Mouse (Mus musculus): ENCODE data around the gene Ccne1. TPM values are rescaled to one million over a fixed set of nuclear protein-coding genes. Genes with fewer than 3 reads are reported as not detected.

Ccne1 gene
- total RNA-seq, 2 experiments from 2014 or later = 1.2 to 2.1 TPM

DNA sequence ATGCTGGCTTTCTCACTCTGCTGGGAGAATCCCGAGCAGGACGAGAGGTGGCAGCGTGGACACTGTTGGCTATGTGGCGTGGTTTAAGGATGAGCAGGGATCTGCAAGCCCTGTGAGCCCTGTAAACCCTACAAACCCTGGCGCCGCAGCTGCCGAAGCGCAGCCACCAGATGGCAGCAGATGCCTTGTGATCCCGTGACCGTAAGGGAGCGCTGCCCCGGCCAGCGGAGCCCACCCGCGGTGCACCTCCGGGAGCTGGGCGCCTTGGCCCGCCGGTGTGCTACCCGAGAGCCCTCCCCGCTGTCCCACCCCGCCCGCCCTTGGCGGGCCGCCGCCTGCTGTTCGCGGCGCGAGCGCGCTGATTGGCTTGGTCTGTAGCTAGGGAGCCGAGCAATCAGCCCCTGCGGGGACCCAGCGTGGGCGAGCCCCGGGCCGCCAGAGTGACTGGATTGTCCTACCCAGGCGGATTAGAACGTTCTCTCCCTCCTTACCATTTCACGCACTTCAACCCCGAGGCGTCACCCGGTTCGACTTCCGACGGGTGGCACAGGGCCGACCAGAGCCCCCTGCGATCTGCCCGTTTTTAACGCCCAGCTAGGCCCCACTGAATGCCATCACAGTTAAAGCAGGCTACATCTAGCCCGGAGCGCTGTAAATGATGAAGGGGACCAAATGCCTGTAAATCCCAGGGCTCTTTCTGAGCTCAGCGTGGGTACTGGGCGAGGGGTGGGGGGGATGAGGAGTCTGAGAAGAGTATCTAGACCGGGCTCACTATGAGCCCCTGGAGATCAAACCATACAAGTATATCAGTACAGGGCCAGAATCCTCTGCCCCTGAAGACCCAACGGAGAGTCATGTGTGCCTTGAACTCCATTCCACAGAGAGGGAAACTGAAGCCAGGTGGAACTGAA is 46.0 kb downstream of the Ccne1 start:
- peak; percentile 92 for DNase-seq
- intact Hi-C loops (cut with DNase I; ENCODE audit: low total_unique reads) = loop anchor here (5.0 kb wide), 1 partner anchor 71 kb away; no protein-coding TSS in a partner anchor

GRCm38 (mm10) chr7:38059636-38060330 is 47.6 kb downstream of the Ccne1 start:
- intact Hi-C loops (cut with DNase I; ENCODE audit: low total_unique reads) = loop anchor here (5.0 kb wide), 1 partner anchor 73 kb away; no protein-coding TSS in a partner anchor

DNA sequence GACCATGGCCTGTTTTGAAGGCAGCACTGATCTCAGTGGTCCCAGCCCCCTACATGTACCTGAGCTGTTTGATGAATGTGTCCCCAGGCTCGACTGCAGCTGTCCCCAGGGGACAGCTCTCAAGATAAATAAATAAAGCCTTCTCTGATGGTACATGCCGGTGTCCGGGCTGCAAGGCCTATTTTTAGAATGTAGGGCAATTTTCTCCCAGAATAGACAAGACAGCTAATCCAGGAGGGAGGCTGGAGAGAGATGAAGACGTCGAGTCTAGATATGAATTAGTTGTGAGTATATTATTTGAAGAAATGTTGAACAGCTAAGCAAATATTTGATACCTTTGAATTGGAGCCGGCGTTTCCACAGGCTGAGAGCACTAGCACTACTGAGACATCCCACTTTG is 48.2 kb downstream of the Ccne1 start:
- no peak for DNase-seq
- intact Hi-C loops (cut with DNase I; ENCODE audit: low total_unique reads) = no loop called here

More at GRCm38 (mm10) chr7:38059636-38060330, 47.6 kb downstream of the Ccne1 start:
- no peak for DNase-seq

- intact Hi-C loops (cut with DNase I; ENCODE audit: low total_unique reads) = no loop called here
- no peak for DNase-seq
Observed at GRCm38 (mm10) chr7:38055996-38056395, 51.3 kb downstream of the Ccne1 start.

- no peak for DNase-seq
- intact Hi-C loops (cut with DNase I; ENCODE audit: low total_unique reads) = no loop called here
Observed at GRCm38 (mm10) chr7:38054246-38054645, 53.1 kb downstream of the Ccne1 start.

Other genes with a start within 250 kb of the Ccne1 start
- 10 to 100 TPM; 25.6 to 26.9 TPM for gene Uri1, start 84.0 kb downstream of the Ccne1 start, total RNA-seq (2021)
- gene 1600014C10Rik, start 75.7 kb upstream of the Ccne1 start, total RNA-seq (2021) = 10 to 100 TPM; 15.8 to 17.9 TPM
- gene Plekhf1, start 120.5 kb upstream of the Ccne1 start, total RNA-seq (2021) = 1 to 10 TPM; 4.9 to 9.7 TPM
- 10 to 100 TPM; 11.2 to 11.7 TPM for gene Pop4, start 163.9 kb upstream of the Ccne1 start, total RNA-seq (2021)